Mouse (Mus musculus) spleen, adult 2 months (tissue): ENCODE measurements around the gene Gmppa. TPM values are rescaled to one million over a fixed set of nuclear protein-coding genes. Genes with fewer than 3 reads are reported as not detected.

Experiments
- DNase-seq, 2 experiments: peaks; one replicate each; pipeline versions ENCODE4 v3.0.0 to v3.0.0-alpha.2; 2012 to 2021; ENCODE audit warnings: low spot score in 2 of 2, low read depth in 1 of 2
- H3K27ac ChIP-seq: fragments of 200-500 bp; 2 replicates; pipeline ENCODE4 v1.5.1; 2012; ENCODE audit warnings: low read length, inconsistent platforms; ENCODE audit not compliant: insufficient read depth
- H3K27me3 ChIP-seq: fragments of 200-500 bp; 2 replicates; pipeline ENCODE4 v1.6.1; 2012; ENCODE audit warnings: mild to moderate bottlenecking, moderate library complexity, low read length, inconsistent platforms; ENCODE audit not compliant: control insufficient read depth, insufficient read depth
- H3K36me3 ChIP-seq: fragments of 200-500 bp; 2 replicates; pipeline ENCODE4 v1.6.1; 2012; ENCODE audit warnings: mild to moderate bottlenecking, low read length, inconsistent platforms; ENCODE audit not compliant: control insufficient read depth, insufficient read depth
- H3K4me1 ChIP-seq: fragments of 200-500 bp; 2 replicates; pipeline ENCODE4 v1.6.1; 2011; ENCODE audit warnings: inconsistent platforms; ENCODE audit not compliant: control insufficient read depth, insufficient read depth, insufficient read length
- H3K4me3 ChIP-seq: fragments of 200-500 bp; 2 replicates; pipeline ENCODE4 v1.5.1; 2011; ENCODE audit warnings: mild to moderate bottlenecking, inconsistent platforms; ENCODE audit not compliant: insufficient read depth, insufficient read length; ENCODE audit errors: extremely low read depth
- CTCF ChIP-seq: fragments of 200-500 bp; IDR thresholded peaks from 2 replicates; pipeline ENCODE4 v1.5.1; 2011; ENCODE audit warnings: mild to moderate bottlenecking, inconsistent platforms; ENCODE audit not compliant: insufficient read depth, insufficient read length, insufficient replicate concordance; ENCODE audit errors: extremely low read depth
- POLR2A ChIP-seq: fragments of 200-500 bp; IDR thresholded peaks from 2 replicates; pipeline ENCODE4 v1.6.1; 2011; ENCODE audit warnings: low read depth, low read length, inconsistent platforms
- WGBS: fragments of 180-500 bp; shearing (Covaris S2); methylation state at CpG from one replicate; pipeline ENCODE4 v1.1.7; 2018; 5-methylcytosine and 5-hydroxymethylcytosine counted together
- polyA plus RNA-seq: library from polyadenylated mRNA; depleted of rRNA; stranded (reverse); fragments of >200 nt; gene quantifications from 2 replicates; pipeline ENCODE4 v1.2.3, GENCODE M21; 2012

The Gmppa gene
- polyA plus RNA-seq, 1 experiment: 85.1 TPM

DNA sequence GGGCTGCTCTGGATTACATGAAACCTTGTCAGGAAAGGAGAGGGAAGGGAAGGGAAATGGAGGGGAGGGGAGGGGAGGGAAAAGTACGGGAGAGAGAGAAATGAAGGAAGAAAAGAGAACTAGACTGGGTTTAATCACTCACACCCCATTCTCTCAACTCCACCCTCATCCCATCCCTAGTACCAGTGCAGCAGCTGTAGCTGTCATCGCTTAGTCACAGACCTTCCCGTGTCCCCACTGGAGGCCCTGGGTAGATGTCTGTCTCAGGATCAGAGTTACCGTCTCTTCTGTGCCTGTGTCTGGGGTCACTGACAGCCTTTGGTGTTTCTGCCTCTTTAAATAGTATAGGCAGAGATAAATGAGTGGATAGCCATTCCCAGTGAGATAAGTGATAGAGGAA lies 27.5 kb upstream of the Gmppa start:
- Histone ChIP-seq H3K27me3 (no peaks in the 10 kb centered on the region), H3K4me3 (no peak overlapping the region), H3K36me3 (no peaks in the 10 kb centered on the region), H3K4me1 (no peaks in the 10 kb centered on the region), H3K27ac (no peak overlapping the region)
- DNase-seq: no peak
- no peak for TF ChIP-seq CTCF
- TF ChIP-seq POLR2A: no peak
- 72% methylated on average over 4 of the region's 4 CpGs for WGBS

DNA sequence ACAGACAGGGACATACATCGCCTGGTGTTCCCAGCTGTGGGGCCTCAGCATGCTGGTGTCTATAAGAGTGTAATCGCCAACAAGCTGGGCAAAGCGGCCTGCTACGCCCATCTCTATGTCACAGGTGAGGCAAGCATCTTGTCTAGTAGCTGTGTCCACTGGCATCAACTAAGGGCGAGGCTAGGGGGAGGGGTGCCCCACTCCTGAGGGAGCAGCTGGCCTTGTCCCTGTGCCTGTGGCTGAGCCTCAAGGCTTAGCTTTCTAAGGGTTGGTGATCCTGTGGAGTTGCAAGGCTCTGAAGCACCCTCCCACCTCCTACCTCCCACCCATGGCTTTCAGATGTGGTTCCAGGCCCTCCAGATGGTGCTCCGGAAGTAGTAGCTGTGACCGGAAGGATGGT lies 25.8 kb upstream of the Gmppa start:
- Histone ChIP-seq H3K36me3 (no peaks in the 10 kb centered on the region), H3K27ac (no peak overlapping the region), H3K27me3 (no peaks in the 10 kb centered on the region), H3K4me1 (no peaks in the 10 kb centered on the region), H3K4me3 (no peak overlapping the region)
- WGBS: 93% methylated on average over 7 of the region's 7 CpGs
- TF ChIP-seq CTCF: no peak
- no peak for TF ChIP-seq POLR2A
- DNase-seq: no peak

DNA sequence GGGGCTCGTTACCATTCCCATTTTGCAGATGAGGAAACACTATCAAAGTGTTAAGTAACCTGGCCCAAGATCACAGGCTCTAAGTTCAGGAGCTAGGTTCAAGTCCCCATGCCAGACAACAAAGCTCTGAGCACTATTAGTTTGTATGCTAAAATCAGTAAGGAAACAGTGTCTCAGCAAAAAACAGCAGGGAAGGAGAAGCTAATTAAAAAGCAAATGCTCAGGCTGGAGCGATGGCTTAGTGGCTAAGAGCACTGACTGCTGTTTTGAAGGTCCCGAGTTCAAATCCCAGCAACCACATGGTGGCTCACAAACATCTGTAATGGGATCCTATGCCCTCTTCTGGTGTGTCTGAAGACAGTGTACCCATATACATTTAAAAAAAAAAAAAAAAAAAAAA lies 23.5 kb upstream of the Gmppa start:
- Histone ChIP-seq H3K4me3 (no peak overlapping the region), H3K27ac (no peak overlapping the region), H3K36me3 (no peaks in the 10 kb centered on the region), H3K27me3 (no peaks in the 10 kb centered on the region), H3K4me1 (no peaks in the 10 kb centered on the region)
- DNase-seq: no peak
- TF ChIP-seq POLR2A (no peak), CTCF (no peak)
- WGBS: 88% methylated on average over 3 of the region's 3 CpGs

DNA sequence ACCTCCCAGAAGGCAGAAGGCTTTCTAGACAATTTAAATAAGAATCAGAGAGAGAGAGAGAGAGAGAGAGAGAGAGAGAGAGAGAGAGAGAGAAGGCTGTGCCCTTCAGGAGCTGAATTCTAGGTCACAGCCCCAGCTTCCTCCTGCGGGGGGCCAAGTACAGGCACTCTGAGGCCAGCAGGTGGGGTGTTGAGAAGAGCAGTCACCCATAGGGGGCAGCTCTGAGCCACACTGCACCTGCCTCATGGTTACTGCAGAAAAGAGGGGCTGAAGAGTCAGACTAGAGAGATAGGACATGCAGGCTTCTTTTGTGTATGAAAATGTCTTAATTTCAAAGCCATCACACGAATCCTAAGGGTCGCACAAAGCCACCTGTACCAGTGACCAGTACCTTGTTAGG lies 22.0 kb upstream of the Gmppa start:
- H3K27ac ChIP-seq: no peak overlapping the region
- H3K27me3 ChIP-seq: no peaks in the 10 kb centered on the region
- H3K4me1 ChIP-seq: no peaks in the 10 kb centered on the region
- DNase-seq: no peak
- H3K36me3 ChIP-seq: no peaks in the 10 kb centered on the region
- WGBS: 66% methylated on average over 3 of the region's 3 CpGs
- TF ChIP-seq CTCF (0 out of 2 replicates have a peak, but pooled peaks have one; percentile 1), POLR2A (no peak)
- H3K4me3 ChIP-seq: no peak overlapping the region

DNA sequence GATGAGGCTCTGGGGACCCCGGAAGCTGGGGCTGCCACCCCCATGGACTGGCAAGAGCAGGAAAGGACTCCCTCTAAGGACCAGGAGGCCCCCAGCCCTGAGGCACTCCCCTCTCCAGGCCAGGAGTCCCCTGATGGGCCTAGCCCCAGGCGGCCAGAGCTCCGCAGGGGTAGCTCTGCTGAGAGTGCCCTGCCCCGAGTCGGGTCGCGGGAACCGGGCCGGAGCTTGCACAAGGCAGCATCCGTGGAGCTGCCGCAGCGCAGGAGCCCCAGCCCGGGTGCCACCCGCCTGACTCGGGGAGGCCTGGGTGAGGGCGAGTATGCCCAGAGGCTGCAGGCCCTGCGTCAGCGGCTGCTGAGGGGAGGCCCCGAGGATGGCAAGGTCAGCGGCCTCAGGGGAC lies 13.9 kb upstream of the Gmppa start:
- WGBS: 7% methylated on average over 20 of the region's 20 CpGs
- Histone ChIP-seq H3K4me3 (no peak overlapping the region), H3K27me3 (peaks cover 19% of the 10 kb centered on the region), H3K27ac (no peak overlapping the region), H3K36me3 (no peaks in the 10 kb centered on the region), H3K4me1 (no peaks in the 10 kb centered on the region; the same call in 1 of the 2 replicates)
- DNase-seq: no peak
- no peak for TF ChIP-seq POLR2A
- TF ChIP-seq CTCF: no peak

DNA sequence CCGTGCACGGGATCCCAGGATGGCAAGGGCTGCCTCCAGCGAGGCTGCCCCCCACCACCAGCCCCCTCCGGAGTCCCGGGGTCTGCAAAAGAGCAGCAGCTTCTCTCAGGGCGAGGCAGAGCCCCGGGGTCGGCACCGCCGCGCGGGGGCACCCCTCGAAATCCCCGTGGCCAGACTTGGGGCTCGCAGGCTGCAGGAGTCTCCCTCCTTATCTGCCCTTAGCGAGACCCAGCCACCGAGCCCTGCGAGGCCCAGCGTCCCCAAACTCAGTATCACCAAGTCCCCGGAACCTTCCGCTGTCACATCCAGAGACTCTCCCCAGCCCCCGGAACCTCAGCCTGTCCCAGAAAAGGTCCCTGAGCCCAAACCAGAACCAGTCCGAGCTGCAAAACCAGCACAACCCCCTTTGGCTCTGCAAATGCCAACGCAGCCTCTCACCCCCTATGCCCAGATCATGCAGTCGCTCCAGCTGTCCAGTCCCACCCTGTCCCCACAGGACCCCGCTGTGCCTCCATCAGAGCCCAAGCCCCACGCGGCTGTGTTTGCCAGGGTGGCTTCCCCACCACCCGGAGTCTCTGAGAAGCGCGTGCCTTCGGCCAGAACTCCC lies 13.4 kb upstream of the Gmppa start:
- no peak for DNase-seq

DNA sequence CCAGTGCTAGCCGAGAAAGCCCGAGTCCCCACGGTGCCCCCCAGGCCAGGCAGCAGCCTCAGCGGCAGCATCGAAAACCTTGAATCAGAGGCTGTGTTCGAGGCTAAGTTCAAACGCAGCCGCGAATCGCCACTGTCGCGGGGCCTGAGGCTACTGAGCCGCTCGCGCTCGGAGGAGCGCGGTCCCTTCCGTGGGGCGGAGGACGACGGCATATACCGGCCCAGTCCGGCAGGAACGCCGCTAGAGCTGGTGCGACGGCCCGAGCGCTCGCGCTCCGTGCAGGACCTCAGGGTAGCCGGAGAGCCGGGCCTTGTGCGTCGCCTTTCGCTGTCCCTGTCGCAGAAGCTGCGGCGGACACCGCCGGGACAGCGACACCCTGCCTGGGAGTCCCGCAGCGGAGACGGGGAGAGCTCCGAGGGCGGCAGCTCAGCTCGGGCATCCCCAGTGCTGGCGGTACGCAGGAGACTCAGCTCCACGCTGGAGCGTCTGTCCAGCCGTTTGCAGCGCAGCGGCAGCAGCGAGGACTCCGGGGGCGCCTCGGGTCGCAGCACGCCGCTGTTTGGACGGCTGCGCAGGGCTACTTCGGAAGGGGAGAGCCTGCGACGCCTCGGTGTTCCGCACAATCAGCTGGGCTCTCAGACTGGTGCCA lies 12.8 kb upstream of the Gmppa start:
- Histone ChIP-seq H3K36me3 (no peaks in the 10 kb centered on the region), H3K4me1 (no peaks in the 10 kb centered on the region; the same call in 1 of the 2 replicates), H3K4me3 (no peak overlapping the region), H3K27me3 (peaks cover 19% of the 10 kb centered on the region), H3K27ac (no peak overlapping the region)
- TF ChIP-seq POLR2A: no peak
- no peak for TF ChIP-seq CTCF
- no peak for DNase-seq
- 7% methylated on average over 69 of the region's 71 CpGs for WGBS

More for the DNA sequence above, 13.4 kb upstream of the Gmppa start:
- Histone ChIP-seq H3K4me1 (no peaks in the 10 kb centered on the region; the same call in 1 of the 2 replicates), H3K27ac (no peak overlapping the region), H3K36me3 (no peaks in the 10 kb centered on the region), H3K4me3 (no peak overlapping the region), H3K27me3 (peaks cover 19% of the 10 kb centered on the region)
- 11% methylated on average over 32 of the region's 32 CpGs for WGBS
- TF ChIP-seq POLR2A: no peak
- no peak for TF ChIP-seq CTCF
